Mouse (Mus musculus) cerebellum, adult 2 months (tissue): ENCODE measurements around the gene Bicd2. TPM values are rescaled to one million over a fixed set of nuclear protein-coding genes. Genes with fewer than 3 reads are reported as not detected.

ENCODE experiments used
- DNase-seq, 2 experiments: peaks; one replicate each; pipeline ENCODE4 v3.0.0; 2021
- H3K27ac ChIP-seq: fragments of 200-500 bp; 2 replicates; pipeline ENCODE4 v1.5.1; 2012; ENCODE audit warnings: low read length, control low read depth, inconsistent platforms; ENCODE audit not compliant: insufficient read depth
- H3K27me3 ChIP-seq: fragments of 200-500 bp; 2 replicates; pipeline ENCODE4 v1.6.1; 2012; ENCODE audit warnings: inconsistent platforms, mild to moderate bottlenecking, low read length, moderate library complexity; ENCODE audit not compliant: control insufficient read depth, insufficient read depth
- H3K4me1 ChIP-seq: fragments of 200-500 bp; 2 replicates; pipeline ENCODE4 v1.6.1; 2011; ENCODE audit warnings: low read length; ENCODE audit not compliant: control insufficient read depth, insufficient read depth
- H3K4me3 ChIP-seq: fragments of 200-500 bp; replicated peaks from 2 replicates; pipeline ENCODE3; 2011; ENCODE audit warnings: mild to moderate bottlenecking, low read depth, low read length, control low read depth; ENCODE audit not compliant: insufficient read depth
- CTCF ChIP-seq: fragments of 200-500 bp; IDR thresholded peaks from 2 replicates; pipeline ENCODE4 v1.5.1; 2011; ENCODE audit warnings: low read depth, mild to moderate bottlenecking, control low read depth, low read length, moderate library complexity, borderline replicate concordance; ENCODE audit not compliant: insufficient read depth
- POLR2A ChIP-seq: fragments of 200-500 bp; IDR thresholded peaks from 2 replicates; pipeline ENCODE4 v1.6.1; 2011; ENCODE audit warnings: low read length, control low read depth, borderline replicate concordance; ENCODE audit not compliant: insufficient read depth
- WGBS: fragments of 180-500 bp; shearing (Covaris S2); methylation state at CpG from one replicate; pipeline ENCODE4 v1.1.7; 2018; 5-methylcytosine and 5-hydroxymethylcytosine counted together
- polyA plus RNA-seq: library from polyadenylated mRNA; depleted of rRNA; stranded (reverse); fragments of >200 nt; gene quantifications from 2 replicates; pipeline ENCODE4 v1.2.3, GENCODE M21; 2012

Gene Bicd2
- polyA plus RNA-seq, 1 experiment = 50.7 TPM

GRCm38 (mm10) chr13:49317914-49318313 is 23.5 kb upstream of the Bicd2 start:
- Histone ChIP-seq H3K27me3 (no peaks in the 10 kb centered on the region), H3K4me3 (no peak overlapping the region), H3K27ac (peak overlapping the region; percentile 39; the same call in 1 of the 2 replicates), H3K4me1 (no peaks in the 10 kb centered on the region)
- 77% methylated on average over 7 of the region's 7 CpGs for WGBS
- no peak for DNase-seq
- TF ChIP-seq POLR2A (no peak), CTCF (no peak)

GRCm38 (mm10) chr13:49320040-49320439 is 21.3 kb upstream of the Bicd2 start, which contains the start of gene Fgd3:
Fgd3 (minus strand) TSS chr13:49320311.
- peak within 1 kb of the TSS; percentile 12 for H3K4me3 ChIP-seq
- WGBS = 3% methylated on average over 10 of the region's 10 CpGs
- peak in 1 of 2 experiments; percentile 35 for DNase-seq
- TF ChIP-seq CTCF (no peak), POLR2A (no peak)
- H3K27me3 ChIP-seq = no peaks in the 10 kb centered on the region
- H3K27ac ChIP-seq = no peak within 1 kb of the TSS
- H3K4me1 ChIP-seq = no peaks in the 10 kb centered on the region

GRCm38 (mm10) chr13:49320514-49320913 is 20.9 kb upstream of the Bicd2 start:
- no peaks in the 10 kb centered on the region for H3K27me3 ChIP-seq
- DNase-seq = no peak
- no peak for TF ChIP-seq CTCF
- TF ChIP-seq POLR2A = no peak
- 70% methylated on average over 1 of the region's 1 CpGs for WGBS
- H3K4me3 ChIP-seq = no peak overlapping the region
- no peaks in the 10 kb centered on the region for H3K4me1 ChIP-seq
- no peak overlapping the region for H3K27ac ChIP-seq

GRCm38 (mm10) chr13:49321452-49321851 is 19.9 kb upstream of the Bicd2 start:
- 40% methylated on average over 3 of the region's 3 CpGs for WGBS
- Histone ChIP-seq H3K4me3 (no peak overlapping the region), H3K4me1 (no peaks in the 10 kb centered on the region), H3K27me3 (no peaks in the 10 kb centered on the region), H3K27ac (no peak overlapping the region)
- no peak for DNase-seq
- TF ChIP-seq POLR2A (no peak), CTCF (no peak)

GRCm38 (mm10) chr13:49322169-49322568 is 19.2 kb upstream of the Bicd2 start:
- Histone ChIP-seq H3K27me3 (no peaks in the 10 kb centered on the region), H3K4me1 (no peaks in the 10 kb centered on the region), H3K27ac (no peak overlapping the region), H3K4me3 (no peak overlapping the region)
- TF ChIP-seq POLR2A = no peak
- DNase-seq = no peak
- WGBS = 42% methylated on average over 5 of the region's 5 CpGs

GRCm38 (mm10) chr13:49322739-49323138 is 18.6 kb upstream of the Bicd2 start:
- no peaks in the 10 kb centered on the region for H3K27me3 ChIP-seq
- TF ChIP-seq CTCF (no peak), POLR2A (no peak)
- no peaks in the 10 kb centered on the region for H3K4me1 ChIP-seq
- no peak overlapping the region for H3K27ac ChIP-seq
- 89% methylated on average over 5 of the region's 5 CpGs for WGBS
- H3K4me3 ChIP-seq = no peak overlapping the region
- DNase-seq = no peak

GRCm38 (mm10) chr13:49324871-49325270 is 16.5 kb upstream of the Bicd2 start:
- no peak overlapping the region for H3K4me3 ChIP-seq
- H3K27ac ChIP-seq = no peak overlapping the region
- WGBS = 83% methylated on average over 5 of the region's 5 CpGs
- no peaks in the 10 kb centered on the region for H3K4me1 ChIP-seq
- no peaks in the 10 kb centered on the region for H3K27me3 ChIP-seq
- no peak for DNase-seq
- no peak for TF ChIP-seq POLR2A
- no peak for TF ChIP-seq CTCF

- Histone ChIP-seq H3K27ac (no peak overlapping the region), H3K27me3 (no peaks in the 10 kb centered on the region), H3K4me1 (no peaks in the 10 kb centered on the region), H3K4me3 (no peak overlapping the region)
- peak; percentile 54 to 61 for DNase-seq
- TF ChIP-seq CTCF = peak; percentile 33; the same call in 1 of the 2 replicates
- no peak for TF ChIP-seq POLR2A
- 56% methylated on average over 6 of the region's 6 CpGs for WGBS
Measured at GRCm38 (mm10) chr13:49326246-49327206, 14.9 kb upstream of the Bicd2 start.
